Mouse (Mus musculus): ENCODE measurements around the gene Wnt7b. TPM values are rescaled to one million over a fixed set of nuclear protein-coding genes. Genes with fewer than 3 reads are reported as not detected.

Gene Wnt7b
- polyA plus RNA-seq, 1 experiment, result not detected

- no peaks in the 10 kb centered on the region for H3K4me1 ChIP-seq (ENCODE audit: control insufficient read depth, insufficient read depth, insufficient read length, low read length)
- H3K4me3 ChIP-seq (ENCODE audit: low read depth, low read length), result no peak overlapping the region
- 76% methylated on average over 10 of the region's 10 CpGs for WGBS
- TF ChIP-seq POLR2A (IDR thresholded peaks at IDR 0.05; ENCODE audit: low read depth, low read length) (no peak), CTCF (IDR thresholded peaks at IDR 0.05; ENCODE audit: extremely low read depth, insufficient read length, insufficient replicate concordance, low read depth, low read length) (no peak)
- no peak overlapping the region for H3K27ac ChIP-seq (ENCODE audit: insufficient read depth, low read depth, low read length)
- 0 out of 2 replicates have a peak, but pooled peaks cover 2% of the 10 kb centered on the region for H3K27me3 ChIP-seq (ENCODE audit: control insufficient read depth, insufficient read depth, low read length)
- no peaks in the 10 kb centered on the region for H3K36me3 ChIP-seq (ENCODE audit: control insufficient read depth, insufficient read depth, low read length)
Measured at GRCm38 (mm10) chr15:85488900-85489299, 93.4 kb downstream of the Wnt7b start.

Other genes starting within 250 kb of the Wnt7b start
- gene Atxn10, start 246.2 kb downstream of the Wnt7b start, polyA plus RNA-seq (2012; rRNA removed), result 13.7 and 14.5 TPM in 2 replicates
- gene 7530416G11Rik, start 79.2 kb downstream of the Wnt7b start, polyA plus RNA-seq (2012; rRNA removed), result not detected in 2 replicates
- gene Ppara, start 152.5 kb upstream of the Wnt7b start, polyA plus RNA-seq (2012; rRNA removed), result 3.7 and 7.2 TPM in 2 replicates
- gene Cdpf1, start 229.2 kb upstream of the Wnt7b start, polyA plus RNA-seq (2012; rRNA removed), result 21.4 and 27.4 TPM in 2 replicates
- gene Pkdrej, start 239.3 kb upstream of the Wnt7b start, polyA plus RNA-seq (2012; rRNA removed), result 0.05 and 0.09 TPM in 2 replicates
- 4.4 and 8.1 TPM in 2 replicates for gene Ttc38, start 249.8 kb upstream of the Wnt7b start, polyA plus RNA-seq (2012; rRNA removed)